Mouse (Mus musculus) forebrain, embryonic 15.5 days (tissue): Measurements from ENCODE around the gene Chst15. TPM values are rescaled to one million over a fixed set of nuclear protein-coding genes. Genes with fewer than 3 reads are reported as not detected.

ENCODE experiments used
- ATAC-seq: fragments of 200-750 bp; cut with Nextera tagmentation; replicated peaks from 2 replicates; pipeline ENCODE4 v1.8.0; 2017; ENCODE audit warnings: mild to moderate bottlenecking, moderate TSS enrichment, moderate library complexity
- H3K27ac ChIP-seq: fragments of 300-500 bp; sonication (generic); replicated peaks from 2 replicates; pipeline ENCODE4 v1.5.1; 2015; ENCODE audit warnings: mild to moderate bottlenecking, inconsistent platforms
- H3K27me3 ChIP-seq: fragments of 300-500 bp; sonication (generic); 2 replicates; pipeline ENCODE4 v1.6.1; 2015; ENCODE audit warnings: inconsistent platforms
- H3K36me3 ChIP-seq: fragments of 300-500 bp; sonication (generic); 2 replicates; pipeline ENCODE4 v1.6.1; 2015; ENCODE audit warnings: mild to moderate bottlenecking, inconsistent platforms
- H3K4me1 ChIP-seq: fragments of 300-500 bp; sonication (generic); 2 replicates; pipeline ENCODE4 v1.6.1; 2015; ENCODE audit warnings: inconsistent platforms
- H3K4me2 ChIP-seq: fragments of 300-500 bp; sonication (generic); replicated peaks from 2 replicates; pipeline ENCODE4 v1.6.1; 2015; ENCODE audit warnings: mild to moderate bottlenecking, inconsistent platforms
- H3K4me3 ChIP-seq: fragments of 300-500 bp; sonication (generic); 2 replicates; pipeline ENCODE4 v1.5.1; 2015; ENCODE audit warnings: mild to moderate bottlenecking, inconsistent platforms
- H3K9ac ChIP-seq: fragments of 300-500 bp; sonication (generic); replicated peaks from 2 replicates; pipeline ENCODE4 v1.6.1; 2015; ENCODE audit warnings: mild to moderate bottlenecking, inconsistent platforms
- H3K9me3 ChIP-seq: fragments of 300-500 bp; sonication (generic); 2 replicates; pipeline ENCODE4 v1.6.1; 2016; ENCODE audit warnings: inconsistent platforms
- WGBS: fragments of 180-500 bp; shearing (Covaris S2); methylation state at CpG from one replicate; pipeline ENCODE4 v1.1.7; 2015; ENCODE audit warnings: mixed read lengths; 5-methylcytosine and 5-hydroxymethylcytosine counted together
- polyA plus RNA-seq: library from polyadenylated mRNA; unstranded; fragments of >200 nt; fragmentation: Nextera tagmentation; extraction: Ambion mirVana; gene quantifications from 2 replicates; pipeline ENCODE4 v1.2.1, GENCODE M21; 2015

Chst15 gene
- polyA plus RNA-seq, 1 experiment from 2014 or later = 20.1 TPM

GRCm38 (mm10) chr7:132227075-132227640 is 89.9 kb downstream of the Chst15 start:
- Histone ChIP-seq H3K27me3 (no peaks in the 10 kb centered on the region), H3K9me3 (no peaks in the 10 kb centered on the region), H3K4me3 (no peak overlapping the region), H3K4me2 (no peak overlapping the region), H3K4me1 (peaks cover 13% of the 10 kb centered on the region), H3K36me3 (no peaks in the 10 kb centered on the region), H3K9ac (no peak overlapping the region), H3K27ac (no peak overlapping the region)
- 86% methylated on average over 8 of the region's 8 CpGs for WGBS
- peak; percentile 25; the same call in 1 of the 2 replicates for ATAC-seq

- 64% methylated on average over 6 of the region's 6 CpGs for WGBS
- Histone ChIP-seq H3K27ac (no peak overlapping the region), H3K4me2 (no peak overlapping the region), H3K4me1 (peaks cover 13% of the 10 kb centered on the region), H3K36me3 (no peaks in the 10 kb centered on the region), H3K27me3 (no peaks in the 10 kb centered on the region), H3K9me3 (no peaks in the 10 kb centered on the region), H3K9ac (no peak overlapping the region), H3K4me3 (no peak overlapping the region)
- ATAC-seq = peak; percentile 63
Measured at GRCm38 (mm10) chr7:132226379-132227074, 90.5 kb downstream of the Chst15 start.

- WGBS = 27% methylated on average over 10 of the region's 10 CpGs
- Histone ChIP-seq H3K9me3 (no peaks in the 10 kb centered on the region), H3K4me2 (no peak overlapping the region), H3K36me3 (no peaks in the 10 kb centered on the region), H3K27ac (peak overlapping the region; percentile 56), H3K9ac (no peak overlapping the region; the same call in 1 of the 2 replicates), H3K4me1 (peaks cover 13% of the 10 kb centered on the region), H3K4me3 (no peak overlapping the region), H3K27me3 (no peaks in the 10 kb centered on the region)
- ATAC-seq = no peak
Measured at GRCm38 (mm10) chr7:132223452-132224141, 93.4 kb downstream of the Chst15 start.

- 41% methylated on average over 10 of the region's 10 CpGs for WGBS
- peaks cover 44% of the 10 kb centered on the region for H3K4me1 ChIP-seq
- H3K36me3 ChIP-seq = no peaks in the 10 kb centered on the region
- no peak overlapping the region for H3K4me3 ChIP-seq
- H3K27ac ChIP-seq = no peak overlapping the region
- H3K9ac ChIP-seq = no peak overlapping the region
- H3K27me3 ChIP-seq = no peaks in the 10 kb centered on the region
- no peak for ATAC-seq
- no peak overlapping the region for H3K4me2 ChIP-seq
- H3K9me3 ChIP-seq = no peaks in the 10 kb centered on the region
Measured at GRCm38 (mm10) chr7:132214031-132214430, 103.0 kb downstream of the Chst15 start.

- WGBS = 5% methylated on average over 8 of the region's 8 CpGs
- no peak overlapping the region for H3K9ac ChIP-seq
- H3K27me3 ChIP-seq = no peaks in the 10 kb centered on the region
- no peak overlapping the region for H3K4me3 ChIP-seq
- H3K9me3 ChIP-seq = no peaks in the 10 kb centered on the region
- peak; percentile 62; the same call in 1 of the 2 replicates for ATAC-seq
- peak overlapping the region; percentile 55; the same call in 1 of the 2 replicates for H3K27ac ChIP-seq
- no peaks in the 10 kb centered on the region for H3K36me3 ChIP-seq
- H3K4me1 ChIP-seq = peaks cover 48% of the 10 kb centered on the region
- H3K4me2 ChIP-seq = no peak overlapping the region
Measured at GRCm38 (mm10) chr7:132213460-132213859, 103.6 kb downstream of the Chst15 start.

GRCm38 (mm10) chr7:132211920-132212701 is 104.9 kb downstream of the Chst15 start:
- peak; percentile 60 for ATAC-seq
- WGBS = 48% methylated on average over 6 of the region's 6 CpGs
- H3K27ac ChIP-seq = peak overlapping the region; percentile 55

GRCm38 (mm10) chr7:132210616-132211015 is 106.4 kb downstream of the Chst15 start:
- no peak overlapping the region for H3K4me3 ChIP-seq
- ATAC-seq = no peak
- H3K27ac ChIP-seq = no peak overlapping the region
- 77% methylated on average over 5 of the region's 5 CpGs for WGBS
- H3K27me3 ChIP-seq = no peaks in the 10 kb centered on the region
- H3K4me2 ChIP-seq = no peak overlapping the region
- H3K36me3 ChIP-seq = no peaks in the 10 kb centered on the region
- H3K9me3 ChIP-seq = no peaks in the 10 kb centered on the region
- no peak overlapping the region for H3K9ac ChIP-seq
- peaks cover 48% of the 10 kb centered on the region for H3K4me1 ChIP-seq

More at GRCm38 (mm10) chr7:132211920-132212701, 104.9 kb downstream of the Chst15 start:
- Histone ChIP-seq H3K4me2 (no peak overlapping the region), H3K36me3 (no peaks in the 10 kb centered on the region), H3K9ac (no peak overlapping the region), H3K27me3 (no peaks in the 10 kb centered on the region), H3K4me3 (no peak overlapping the region), H3K4me1 (peaks cover 48% of the 10 kb centered on the region), H3K9me3 (no peaks in the 10 kb centered on the region)

GRCm38 (mm10) chr7:132208946-132209651 is 107.9 kb downstream of the Chst15 start:
- Histone ChIP-seq H3K27ac (peak overlapping the region; percentile 56), H3K9me3 (no peaks in the 10 kb centered on the region), H3K27me3 (no peaks in the 10 kb centered on the region), H3K4me3 (no peak overlapping the region), H3K36me3 (no peaks in the 10 kb centered on the region), H3K4me1 (peaks cover 46% of the 10 kb centered on the region), H3K9ac (no peak overlapping the region), H3K4me2 (no peak overlapping the region)
- WGBS = 63% methylated on average over 9 of the region's 9 CpGs
- no peak for ATAC-seq

GRCm38 (mm10) chr7:132204073-132204612 is 112.9 kb downstream of the Chst15 start:
- no peak for ATAC-seq
- WGBS = 61% methylated on average over 1 of the region's 1 CpGs
- peaks cover 5% of the 10 kb centered on the region for H3K4me1 ChIP-seq
- H3K4me3 ChIP-seq = no peak overlapping the region
- no peak overlapping the region for H3K9ac ChIP-seq
- no peaks in the 10 kb centered on the region for H3K36me3 ChIP-seq
- H3K4me2 ChIP-seq = no peak overlapping the region
- no peaks in the 10 kb centered on the region for H3K9me3 ChIP-seq
- H3K27ac ChIP-seq = no peak overlapping the region
- no peaks in the 10 kb centered on the region for H3K27me3 ChIP-seq

- H3K36me3 ChIP-seq = no peaks in the 10 kb centered on the region
- no peaks in the 10 kb centered on the region for H3K27me3 ChIP-seq
- H3K4me1 ChIP-seq = peaks cover 13% of the 10 kb centered on the region
- 37% methylated on average over 6 of the region's 6 CpGs for WGBS
- H3K4me3 ChIP-seq = no peak overlapping the region
- H3K27ac ChIP-seq = no peak overlapping the region
- no peak for ATAC-seq
- no peak overlapping the region for H3K4me2 ChIP-seq
- H3K9ac ChIP-seq = no peak overlapping the region
- no peaks in the 10 kb centered on the region for H3K9me3 ChIP-seq
Measured at GRCm38 (mm10) chr7:132199686-132200085, 117.3 kb downstream of the Chst15 start.

- Histone ChIP-seq H3K27ac (no peak overlapping the region), H3K4me1 (peaks cover 13% of the 10 kb centered on the region), H3K9me3 (no peaks in the 10 kb centered on the region), H3K27me3 (no peaks in the 10 kb centered on the region), H3K4me3 (no peak overlapping the region), H3K9ac (no peak overlapping the region), H3K4me2 (no peak overlapping the region), H3K36me3 (no peaks in the 10 kb centered on the region)
- 86% methylated on average over 1 of the region's 1 CpGs for WGBS
- no peak for ATAC-seq
Measured at GRCm38 (mm10) chr7:132198806-132199205, 118.2 kb downstream of the Chst15 start.
